Mouse (Mus musculus) Muller cell, postnatal 12 days (primary cell): ENCODE data around the gene Ankrd24.
A peak's percentile ranks its signal among the peaks of the same experiment; 100 is the strongest.

Experiments used
- DNase-seq: peaks from one replicate; pipeline ENCODE4 v3.0.0-alpha.2; 2015; ENCODE audit errors: inconsistent ontology term

Gene Ankrd24

GRCm38 (mm10) chr10:81628390-81628789 lies at the start of gene Ankrd24:
Gene Ankrd24, plus strand, starts transcription at chr10:81628540.
- DNase-seq, result no peak

- DNase-seq, result no peak
Measured at GRCm38 (mm10) chr10:81579967-81580366, 48.4 kb upstream of the Ankrd24 start.

- no peak for DNase-seq
Measured at GRCm38 (mm10) chr10:81580441-81581070, 47.8 kb upstream of the Ankrd24 start.

- no peak for DNase-seq
Measured at GRCm38 (mm10) chr10:81583347-81583746, 45.0 kb upstream of the Ankrd24 start.

- DNase-seq, result no peak
Measured at GRCm38 (mm10) chr10:81588739-81589138, 39.6 kb upstream of the Ankrd24 start.

- no peak for DNase-seq
Measured at GRCm38 (mm10) chr10:81591846-81592245, 36.5 kb upstream of the Ankrd24 start.

GRCm38 (mm10) chr10:81592631-81593030 lies 35.7 kb upstream of the Ankrd24 start:
- no peak for DNase-seq

- no peak for DNase-seq
Measured at GRCm38 (mm10) chr10:81593223-81593622, 35.1 kb upstream of the Ankrd24 start.

- DNase-seq, result no peak
Measured at GRCm38 (mm10) chr10:81593935-81594334, 34.4 kb upstream of the Ankrd24 start.

GRCm38 (mm10) chr10:81595599-81595998 lies 32.7 kb upstream of the Ankrd24 start:
- no peak for DNase-seq

- peak; percentile 24 for DNase-seq
Measured at GRCm38 (mm10) chr10:81596611-81597010, 31.7 kb upstream of the Ankrd24 start.

GRCm38 (mm10) chr10:81597137-81597950 lies 31.0 kb upstream of the Ankrd24 start:
- peak; percentile 45 for DNase-seq

GRCm38 (mm10) chr10:81598342-81598741 lies 30.0 kb upstream of the Ankrd24 start:
- no peak for DNase-seq

- no peak for DNase-seq
Measured at GRCm38 (mm10) chr10:81598871-81599270, 29.5 kb upstream of the Ankrd24 start.

- DNase-seq, result no peak
Measured at GRCm38 (mm10) chr10:81599630-81600029, 28.7 kb upstream of the Ankrd24 start.

GRCm38 (mm10) chr10:81600096-81600495 lies 28.2 kb upstream of the Ankrd24 start:
- no peak for DNase-seq

- peak; percentile 96 for DNase-seq
Measured at GRCm38 (mm10) chr10:81600738-81601203, 27.6 kb upstream of the Ankrd24 start, which contains the start of gene Tle6. Gene Tle6, minus strand, starts transcription at chr10:81601073.

- DNase-seq, result no peak
Measured at GRCm38 (mm10) chr10:81601396-81601905, 26.9 kb upstream of the Ankrd24 start.

- peak; percentile 63 for DNase-seq
Measured at GRCm38 (mm10) chr10:81602741-81603151, 25.6 kb upstream of the Ankrd24 start.

GRCm38 (mm10) chr10:81604019-81604967 lies 24.0 kb upstream of the Ankrd24 start:
- no peak for DNase-seq

GRCm38 (mm10) chr10:81604968-81605665 lies 23.2 kb upstream of the Ankrd24 start:
- DNase-seq, result peak; percentile 73
